Mouse (Mus musculus) adrenal gland (tissue): ENCODE measurements at regions not wholly inside any gene's neighbourhood (a gene's known extent, or its start where the extent isn't known, plus 50 kb on each side); places are given as distances from the start of the nearest gene placed in this dataset.

ENCODE experiments used
- intact Hi-C: fragments of 180-260 bp; cut with DNase I; formaldehyde crosslinking; loops from one replicate; pipeline ENCODE4 v1.15.1; 2025

DNA sequence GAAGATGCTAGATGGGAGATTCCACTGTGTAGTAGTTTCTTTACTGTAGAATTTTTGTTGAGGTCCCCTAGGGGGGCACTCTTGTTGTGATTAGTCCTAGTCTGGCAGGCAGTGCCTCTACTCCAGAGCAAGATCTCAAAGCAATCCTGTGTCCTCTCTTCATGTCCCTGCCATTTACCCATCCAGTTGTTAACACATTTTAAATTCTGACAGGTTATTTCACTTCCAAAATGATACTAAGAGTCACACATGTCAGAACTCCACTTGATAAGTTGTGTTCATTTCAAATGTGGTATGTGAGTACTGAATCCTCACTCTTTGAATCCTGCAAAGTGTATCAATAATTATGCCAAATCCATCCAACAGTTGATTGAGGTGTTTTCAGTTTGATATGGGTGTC is 530.6 kb downstream of the Prkd1 start:
- intact Hi-C loops = no loop called here

DNA sequence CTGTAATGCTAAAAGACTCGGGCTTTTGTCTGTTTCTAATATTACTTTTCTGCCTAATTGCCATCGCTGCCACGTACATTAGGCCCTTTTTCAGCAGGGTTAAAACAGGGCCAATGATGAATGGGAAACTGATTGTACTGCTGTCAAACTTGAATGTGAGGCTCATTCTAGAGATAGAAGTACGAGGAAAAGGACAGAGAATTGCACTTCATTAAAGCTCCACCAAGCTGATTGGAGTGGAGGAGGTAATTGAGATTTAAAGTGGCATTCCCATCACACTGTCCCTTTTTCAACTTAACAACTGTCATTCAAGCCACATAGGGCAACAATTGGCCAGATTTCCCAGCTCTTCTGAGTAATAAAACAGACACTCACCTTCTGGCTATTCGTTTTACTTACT is 526.8 kb downstream of the Prkd1 start:
- intact Hi-C loops = no loop called here

DNA sequence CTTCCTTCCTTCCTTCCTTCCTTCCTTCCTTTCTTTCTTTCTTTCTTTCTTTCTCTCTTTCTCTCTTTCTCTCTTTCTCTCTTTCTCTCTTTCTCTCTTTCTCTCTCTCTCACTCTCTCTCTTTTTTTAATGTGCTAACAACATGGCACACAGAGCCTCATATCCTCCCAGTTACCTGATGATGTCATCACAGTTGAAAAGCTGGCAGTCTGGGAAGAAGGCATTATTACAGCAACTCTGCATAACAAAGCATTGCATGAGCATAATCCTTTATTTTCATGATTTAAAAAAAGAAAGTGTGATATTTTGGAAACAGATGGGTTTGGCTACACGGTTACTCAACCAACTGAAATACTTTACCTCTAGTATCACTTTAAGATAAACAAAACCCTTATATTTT is 525.9 kb downstream of the Prkd1 start:
- intact Hi-C loops = no loop called here

- intact Hi-C loops = no loop called here
These were observed 490.8 kb downstream of the Prkd1 start for GRCm38 (mm10) chr12:50158143-50158542.

DNA sequence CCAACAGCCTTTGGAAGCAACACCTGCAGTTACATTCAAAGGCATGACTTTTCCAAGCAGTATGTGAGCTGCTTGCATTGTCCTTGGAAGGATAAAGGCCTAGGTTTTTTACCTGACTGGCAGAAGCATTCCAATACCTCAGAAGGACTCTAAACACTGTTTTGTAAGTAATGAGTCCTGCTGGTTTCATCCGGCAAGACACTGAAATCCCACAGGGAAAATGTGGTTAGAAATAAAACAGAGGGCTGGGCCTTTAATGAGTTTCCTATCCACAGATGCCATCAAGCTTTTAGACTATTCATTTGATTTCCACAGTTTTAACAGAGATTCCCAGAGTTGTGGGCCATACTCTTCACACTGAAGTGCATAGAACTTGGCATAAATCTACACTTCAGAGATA is 461.6 kb downstream of the Prkd1 start:
- intact Hi-C loops = no loop called here

GRCm38 (mm10) chr12:50190892-50191539 is 457.9 kb downstream of the Prkd1 start:
- intact Hi-C loops = no loop called here

DNA sequence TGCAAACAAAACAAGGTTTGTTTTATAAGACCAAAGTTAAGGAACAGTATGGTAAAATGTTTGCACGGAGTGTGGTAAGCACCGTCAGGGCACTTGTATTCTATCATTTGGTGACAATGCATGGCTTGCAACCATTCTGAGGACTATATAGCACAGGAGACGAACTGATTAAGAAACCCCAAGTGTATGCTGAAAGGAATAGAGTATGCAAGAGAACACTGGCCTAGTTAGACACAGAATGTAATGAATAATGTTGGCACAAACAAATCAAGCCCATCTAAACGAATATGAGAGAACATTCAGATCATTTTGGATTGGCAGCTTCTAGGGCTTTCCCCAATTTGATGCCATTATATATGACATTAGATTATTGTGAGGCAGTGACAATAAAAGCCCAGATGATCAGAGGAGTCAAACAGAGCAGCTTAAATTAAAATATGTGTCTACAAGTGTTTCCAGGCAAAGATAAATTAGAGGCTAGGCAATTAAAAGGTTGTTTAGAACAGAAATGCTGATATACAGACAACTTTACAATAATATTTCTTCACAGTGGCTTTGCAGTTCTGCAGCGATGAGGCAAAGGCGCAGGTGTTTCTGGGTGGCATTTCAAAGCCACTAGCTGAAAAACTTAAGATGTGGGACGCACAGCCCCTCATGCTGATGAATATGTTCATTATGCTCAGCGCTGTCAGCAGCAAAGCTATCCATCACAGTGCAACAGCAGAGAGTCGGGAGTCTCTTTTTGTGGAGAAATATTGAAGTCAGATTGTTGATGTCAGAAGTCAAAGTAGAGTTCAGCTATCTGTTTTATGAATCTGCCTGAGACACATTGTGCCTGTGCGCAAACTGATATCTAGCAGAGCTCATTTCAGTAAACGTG is 456.9 kb downstream of the Prkd1 start:
- intact Hi-C loops = no loop called here

- intact Hi-C loops = no loop called here
These were observed 455.4 kb downstream of the Prkd1 start for GRCm38 (mm10) chr12:50193501-50193900.

DNA sequence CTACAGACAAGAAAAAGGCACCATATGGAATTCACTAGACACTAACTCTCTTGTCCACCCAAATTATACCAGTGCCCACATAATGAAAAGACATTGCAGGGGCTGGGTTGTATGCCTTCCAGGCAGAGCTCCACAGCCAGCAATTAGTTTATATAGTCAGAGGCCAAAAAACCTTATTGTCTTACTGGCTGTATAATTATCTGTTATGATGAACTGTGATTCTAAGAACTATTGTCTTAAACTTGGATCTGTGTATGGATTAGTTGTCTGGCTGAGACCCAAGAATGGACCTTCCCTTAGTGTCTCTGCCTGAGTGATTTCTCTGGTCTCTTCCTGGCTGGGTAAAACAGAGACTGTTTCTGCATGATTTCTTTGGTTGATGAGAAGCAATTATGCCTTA is 454.2 kb downstream of the Prkd1 start:
- intact Hi-C loops = no loop called here

GRCm38 (mm10) chr12:50196339-50196738 is 452.6 kb downstream of the Prkd1 start:
- intact Hi-C loops = no loop called here

DNA sequence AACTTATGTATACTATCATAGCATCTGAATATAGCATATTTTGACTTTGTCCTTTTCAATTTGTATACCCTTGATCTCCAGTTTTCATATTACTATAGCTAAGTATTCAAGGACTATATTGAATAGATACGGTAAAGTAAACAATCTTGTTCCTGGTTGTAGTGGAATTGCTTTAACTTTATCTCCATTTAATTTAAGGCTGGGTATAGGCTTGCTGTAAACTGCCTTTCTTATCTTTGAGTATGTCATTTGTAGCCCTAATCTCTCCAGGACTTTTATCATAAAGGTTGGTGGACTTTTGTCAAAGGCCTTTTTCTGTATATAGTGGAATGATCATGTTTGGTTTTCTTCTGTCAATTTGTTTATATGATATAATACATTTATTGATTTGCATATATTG is 407.8 kb downstream of the Prkd1 start:
- intact Hi-C loops = no loop called here

GRCm38 (mm10) chr12:50258901-50259300 is 390.0 kb downstream of the Prkd1 start:
- intact Hi-C loops = no loop called here

DNA sequence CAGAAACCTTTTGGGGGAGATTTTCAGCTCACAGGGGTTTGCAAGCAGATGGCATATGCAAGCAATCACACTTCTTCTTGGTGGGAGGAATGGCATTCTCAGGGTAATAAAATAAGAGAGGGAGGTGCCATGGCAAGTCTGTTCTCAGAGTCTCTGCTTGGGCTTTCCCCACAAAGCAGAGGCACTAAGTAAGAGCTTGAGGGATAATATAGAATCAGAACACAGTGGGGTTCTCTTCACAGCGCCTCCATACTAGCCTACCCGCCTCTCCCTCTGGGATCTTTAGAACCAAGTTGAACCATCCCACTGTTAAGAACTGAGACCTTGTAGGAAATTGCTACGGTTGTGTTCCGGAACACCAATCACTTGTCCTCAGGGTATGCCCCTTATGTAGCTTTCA is 387.8 kb downstream of the Prkd1 start:
- intact Hi-C loops = no loop called here

DNA sequence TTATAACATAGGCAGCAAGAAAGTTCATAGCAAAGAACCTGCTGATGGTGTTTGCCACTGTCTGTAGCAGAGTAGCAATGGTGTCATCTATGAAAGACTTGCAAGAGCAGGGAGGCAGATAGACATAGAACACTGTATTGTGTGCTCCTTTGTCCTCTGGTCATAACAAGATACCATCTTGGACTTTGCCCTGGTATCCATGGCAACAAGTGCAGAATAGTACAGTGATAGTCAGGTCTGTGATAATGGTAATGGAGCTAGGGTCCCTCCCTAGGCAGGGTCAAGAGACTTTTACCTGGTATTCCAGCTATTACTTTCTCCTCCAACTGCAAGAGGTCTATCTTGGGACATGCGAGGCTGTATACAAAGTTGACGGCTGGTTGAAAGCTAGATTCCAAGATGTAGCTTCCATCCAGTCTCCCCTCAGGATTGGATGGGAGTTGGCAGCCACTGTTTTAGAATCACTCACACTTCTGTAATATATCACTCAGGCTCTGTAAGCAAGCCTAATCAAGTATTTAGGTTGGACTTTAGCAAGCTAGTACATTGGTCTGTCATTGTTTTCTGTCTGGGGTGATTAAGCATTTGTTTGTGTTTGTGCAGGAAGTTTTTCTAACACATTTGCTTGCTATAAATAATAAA is 375.5 kb downstream of the Prkd1 start:
- intact Hi-C loops = no loop called here

GRCm38 (mm10) chr12:50281615-50282014 is 367.3 kb downstream of the Prkd1 start:
- intact Hi-C loops = no loop called here
